Mouse (Mus musculus): ENCODE data around the gene Chd5.

DNA sequence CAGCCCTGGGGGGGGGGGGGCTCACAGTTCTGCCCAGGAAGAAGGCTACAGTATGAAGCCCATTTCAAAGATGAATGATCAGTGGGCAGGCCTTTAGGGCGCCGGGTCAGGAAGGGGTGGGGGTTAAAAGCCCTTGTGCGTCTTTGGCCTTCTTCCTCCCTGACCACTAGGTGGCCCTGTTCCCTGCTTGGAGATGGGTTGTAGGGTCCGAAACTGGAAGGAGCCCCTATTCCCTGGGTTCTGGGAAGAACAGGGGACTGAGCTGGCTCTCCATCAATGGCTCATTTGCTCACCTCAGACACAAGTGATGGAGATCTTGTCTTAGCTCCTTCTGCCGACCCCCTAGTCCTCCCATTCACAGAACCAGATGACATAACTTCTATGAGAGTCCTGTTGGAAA is 4.8 kb downstream of the Chd5 start:
- TF ChIP-seq POLR2A (IDR thresholded peaks at IDR 0.05; ENCODE audit: borderline replicate concordance, control insufficient read depth, low read depth, low read length) = no peak
- peak; percentile 62; the same call in 1 of the 2 replicates for TF ChIP-seq CTCF (IDR thresholded peaks at IDR 0.05; ENCODE audit: control insufficient read depth, insufficient read depth, low read length)

Data from bone marrow, adult 2 months (tissue).